Mouse (Mus musculus) stomach, postnatal 0 days (tissue): ENCODE measurements around the gene Creld1. TPM values are rescaled to one million over a fixed set of nuclear protein-coding genes. Genes with fewer than 3 reads are reported as not detected.

Experiments
- ATAC-seq: fragments of 200-750 bp; cut with Nextera tagmentation; 2 replicates; pipeline ENCODE4 v1.8.0; 2017; ENCODE audit not compliant: low FRiP score, low TSS enrichment
- DNase-seq: peaks from one replicate; pipeline ENCODE4 v3.0.0-alpha.2; 2016; ENCODE audit warnings: low spot score
- H3K27ac ChIP-seq: fragments of 300-500 bp; sonication (generic); replicated peaks from 2 replicates; pipeline ENCODE4 v1.5.1; 2014; ENCODE audit warnings: mild to moderate bottlenecking, control low read depth
- H3K27me3 ChIP-seq: fragments of 300-500 bp; sonication (generic); 2 replicates; pipeline ENCODE4 v1.6.1; 2014; ENCODE audit warnings: low read length; ENCODE audit not compliant: control insufficient read depth, insufficient read depth
- H3K36me3 ChIP-seq: fragments of 300-500 bp; sonication (generic); 2 replicates; pipeline ENCODE4 v1.6.1; 2014; ENCODE audit warnings: low read length, mixed read lengths; ENCODE audit not compliant: control insufficient read depth, insufficient read depth
- H3K4me1 ChIP-seq: fragments of 300-500 bp; sonication (generic); replicated peaks from 2 replicates; pipeline ENCODE4 v1.6.1; 2014; ENCODE audit warnings: antibody characterized with exemption; ENCODE audit not compliant: control insufficient read depth, insufficient read depth
- H3K4me2 ChIP-seq: fragments of 300-500 bp; sonication (generic); replicated peaks from 2 replicates; pipeline ENCODE4 v1.6.1; 2014; ENCODE audit warnings: low read depth, mild to moderate bottlenecking, control low read depth, moderate library complexity
- H3K4me3 ChIP-seq: fragments of 300-500 bp; sonication (generic); 2 replicates; pipeline ENCODE4 v1.5.1; 2014; ENCODE audit warnings: low read depth, low read length, control low read depth
- H3K9ac ChIP-seq: fragments of 300-500 bp; sonication (generic); 2 replicates; pipeline ENCODE4 v1.6.1; 2014; ENCODE audit warnings: mild to moderate bottlenecking, low read length, control low read depth, mixed read lengths
- H3K9me3 ChIP-seq: fragments of 300-500 bp; sonication (generic); 2 replicates; pipeline ENCODE4 v1.6.1; 2016; ENCODE audit warnings: low read length; ENCODE audit not compliant: control insufficient read depth
- CTCF ChIP-seq: IDR thresholded peaks from 2 replicates; pipeline ENCODE4 v1.5.1; 2016; ENCODE audit warnings: antibody characterized with exemption, low read depth, mild to moderate bottlenecking, moderate library complexity
- EP300 ChIP-seq: optimal IDR thresholded peaks from 2 replicates; pipeline ENCODE3; 2016; ENCODE audit warnings: antibody characterized with exemption
- WGBS: fragments of 180-500 bp; shearing (Covaris S2); extraction: QIAGEN DNeasy Blood & Tissue Kit; methylation state at CpG from one replicate; pipeline ENCODE4 v1.1.7; 2014; 5-methylcytosine and 5-hydroxymethylcytosine counted together
- polyA plus RNA-seq: library from polyadenylated mRNA; unstranded; fragments of >200 nt; fragmentation: Nextera tagmentation; extraction: Ambion mirVana; gene quantifications from 2 replicates; pipeline ENCODE4 v1.2.1, GENCODE M21; 2015

The Creld1 gene
- polyA plus RNA-seq, 1 experiment from 2014 or later, result 11.1 TPM

DNA sequence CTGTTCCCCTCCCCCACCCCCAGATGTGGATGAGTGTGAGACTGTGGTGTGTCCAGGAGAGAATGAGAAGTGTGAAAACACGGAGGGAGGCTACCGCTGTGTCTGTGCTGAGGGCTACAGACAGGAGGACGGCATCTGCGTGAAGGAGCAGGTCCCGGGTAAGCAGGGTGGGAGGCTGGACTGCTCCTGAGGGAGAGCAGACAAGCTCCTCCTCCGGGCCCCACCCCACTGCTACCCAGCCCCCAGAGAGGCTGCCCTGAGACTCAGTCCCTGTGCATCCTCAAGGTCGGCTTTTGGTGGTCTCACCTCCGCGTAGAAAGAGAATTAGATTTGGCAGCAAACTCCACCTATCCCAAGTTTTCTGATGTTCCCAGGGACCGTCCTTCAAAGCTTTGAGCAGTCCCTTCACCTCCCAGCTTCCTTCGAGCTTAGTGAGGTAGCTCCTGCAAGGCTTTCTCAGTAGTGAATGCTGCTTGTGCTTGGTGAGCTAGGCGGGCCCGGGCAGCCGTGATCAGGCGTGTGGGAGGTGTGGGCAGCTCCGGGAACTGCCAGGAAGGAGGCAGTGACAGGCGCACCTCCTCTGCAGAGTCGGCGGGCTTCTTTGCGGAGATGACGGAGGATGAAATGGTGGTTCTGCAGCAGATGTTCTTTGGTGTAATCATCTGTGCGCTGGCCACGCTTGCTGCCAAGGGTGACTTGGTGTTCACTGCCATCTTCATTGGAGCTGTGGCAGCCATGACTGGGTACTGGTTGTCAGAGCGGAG, 9.2 kb downstream of the Creld1 start:
- Histone ChIP-seq H3K27me3 (no peaks in the 10 kb centered on the region), H3K36me3 (peaks cover 7% of the 10 kb centered on the region; the same call in 1 of the 2 replicates), H3K9ac (no peak overlapping the region), H3K9me3 (no peaks in the 10 kb centered on the region), H3K4me1 (no peaks in the 10 kb centered on the region), H3K4me2 (no peak overlapping the region), H3K4me3 (no peak overlapping the region), H3K27ac (no peak overlapping the region)
- WGBS, result 71% methylated on average over 24 of the region's 24 CpGs
- no peak for TF ChIP-seq EP300
- TF ChIP-seq CTCF, result no peak
- ATAC-seq, result no peak
- DNase-seq, result no peak

DNA sequence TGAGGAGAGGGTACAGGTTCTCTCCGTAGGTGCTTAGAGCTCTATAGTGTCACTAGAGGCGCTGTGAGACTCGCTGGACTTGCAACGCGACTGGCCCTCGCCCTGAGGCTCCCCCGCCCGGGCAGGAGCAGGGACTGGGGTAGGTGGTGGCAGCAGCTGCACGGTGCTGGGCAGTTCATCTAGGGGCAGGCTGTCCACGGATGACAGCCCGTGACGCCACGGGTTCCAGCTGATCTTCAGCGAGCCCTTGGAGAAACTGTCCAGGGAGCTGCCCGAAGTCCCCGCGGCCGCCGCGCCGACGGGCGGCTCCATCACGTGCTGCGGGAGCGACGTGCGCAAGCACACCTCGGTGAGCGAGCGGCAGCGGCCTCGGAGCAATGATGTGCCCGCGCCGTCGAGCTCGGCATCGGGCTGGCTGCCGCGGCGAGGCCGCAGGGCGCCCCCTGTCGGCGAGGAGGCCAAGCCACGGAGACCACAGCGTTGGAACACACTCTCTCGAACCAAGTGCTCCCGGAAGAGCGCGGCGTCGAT, 11.2 kb downstream of the Creld1 start:
- H3K9ac ChIP-seq, result peak overlapping the region; percentile 70
- peak; percentile 86 for DNase-seq
- H3K4me1 ChIP-seq, result no peaks in the 10 kb centered on the region
- H3K36me3 ChIP-seq, result peaks cover 7% of the 10 kb centered on the region; the same call in 1 of the 2 replicates
- under 1% methylated on average over 53 of the region's 54 CpGs for whole genome bisulfite sequencing
- TF ChIP-seq EP300 (no peak), CTCF (peak; percentile 79)
- ATAC-seq, result peak; percentile 88
- no peaks in the 10 kb centered on the region for H3K9me3 ChIP-seq
- peak overlapping the region; percentile 62 for H3K4me2 ChIP-seq
- peak overlapping the region; percentile 44 for H3K4me3 ChIP-seq
- H3K27ac ChIP-seq, result peak overlapping the region; percentile 81
- no peaks in the 10 kb centered on the region for H3K27me3 ChIP-seq

DNA sequence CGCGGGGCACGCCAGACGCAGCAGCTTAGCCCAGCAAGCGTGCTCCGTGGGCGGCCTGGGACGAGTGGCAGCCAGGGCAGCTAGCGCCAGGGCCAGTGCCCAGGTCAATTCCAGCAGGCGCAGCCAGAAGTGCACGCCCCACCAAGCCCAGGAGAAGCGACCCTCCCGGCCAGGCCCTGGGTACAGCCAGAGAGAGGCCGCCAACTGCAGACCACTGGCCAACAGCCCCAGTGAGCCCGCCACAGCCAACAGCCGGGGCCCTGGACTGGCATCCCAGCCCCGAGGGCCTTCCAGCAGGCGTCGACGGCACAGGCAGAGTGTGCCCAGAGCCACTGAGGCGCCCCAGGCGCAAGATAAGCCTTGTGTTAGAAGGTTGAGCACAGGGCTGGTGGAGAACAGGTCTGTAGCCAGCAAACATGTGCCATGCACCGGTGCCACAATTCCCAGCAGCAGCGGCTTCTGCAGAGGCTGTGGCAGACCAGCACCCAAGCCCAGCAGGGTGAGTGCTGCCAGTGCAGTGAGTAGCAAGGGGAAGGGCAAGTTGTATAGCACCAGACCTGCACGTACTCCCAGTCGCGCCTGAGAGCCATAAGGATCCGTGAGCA, 12.1 kb downstream of the Creld1 start:
- peak overlapping the region; percentile 62 for H3K4me2 ChIP-seq
- H3K9me3 ChIP-seq, result no peaks in the 10 kb centered on the region
- H3K27ac ChIP-seq, result no peak overlapping the region
- peak overlapping the region; percentile 44 for H3K4me3 ChIP-seq
- peaks cover 4% of the 10 kb centered on the region; the same call in 1 of the 2 replicates for H3K36me3 ChIP-seq
- no peaks in the 10 kb centered on the region for H3K4me1 ChIP-seq
- 44% methylated on average over 21 of the region's 28 CpGs for WGBS
- H3K9ac ChIP-seq, result peak overlapping the region; percentile 70
- DNase-seq (no peak), ATAC-seq (no peak; the same call in 1 of the 2 replicates)
- TF ChIP-seq EP300 (no peak), CTCF (no peak)
- H3K27me3 ChIP-seq, result no peaks in the 10 kb centered on the region

DNA sequence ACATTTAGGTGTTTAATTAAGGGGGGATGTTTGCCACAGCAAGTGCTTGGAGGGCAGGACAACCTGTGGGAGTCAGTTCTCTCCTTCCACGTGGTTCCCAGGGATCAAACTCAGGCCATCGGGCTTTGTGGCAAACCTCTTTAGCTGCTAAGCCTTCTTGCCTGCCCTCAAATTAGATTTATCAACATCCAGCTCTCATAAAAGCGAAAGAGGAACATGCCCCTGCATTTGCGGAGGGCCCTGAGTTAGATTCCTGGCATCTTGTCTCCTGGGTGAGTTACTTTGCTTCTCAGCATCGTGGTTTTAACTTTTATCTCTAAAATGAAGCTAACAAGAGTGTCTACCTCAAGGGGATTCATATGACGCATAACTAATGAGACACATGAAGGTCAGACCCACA, 16.2 kb downstream of the Creld1 start:
- TF ChIP-seq CTCF, result no peak
- no peaks in the 10 kb centered on the region for H3K9me3 ChIP-seq
- no peak overlapping the region for H3K4me2 ChIP-seq
- H3K36me3 ChIP-seq, result no peaks in the 10 kb centered on the region
- 70% methylated on average over 6 of the region's 6 CpGs for WGBS
- DNase-seq, result no peak
- no peak overlapping the region for H3K9ac ChIP-seq
- H3K4me3 ChIP-seq, result no peak overlapping the region
- no peak overlapping the region for H3K27ac ChIP-seq
- no peak for ATAC-seq
- H3K27me3 ChIP-seq, result 0 out of 2 replicates have a peak, but pooled peaks cover 3% of the 10 kb centered on the region
- H3K4me1 ChIP-seq, result no peaks in the 10 kb centered on the region

DNA sequence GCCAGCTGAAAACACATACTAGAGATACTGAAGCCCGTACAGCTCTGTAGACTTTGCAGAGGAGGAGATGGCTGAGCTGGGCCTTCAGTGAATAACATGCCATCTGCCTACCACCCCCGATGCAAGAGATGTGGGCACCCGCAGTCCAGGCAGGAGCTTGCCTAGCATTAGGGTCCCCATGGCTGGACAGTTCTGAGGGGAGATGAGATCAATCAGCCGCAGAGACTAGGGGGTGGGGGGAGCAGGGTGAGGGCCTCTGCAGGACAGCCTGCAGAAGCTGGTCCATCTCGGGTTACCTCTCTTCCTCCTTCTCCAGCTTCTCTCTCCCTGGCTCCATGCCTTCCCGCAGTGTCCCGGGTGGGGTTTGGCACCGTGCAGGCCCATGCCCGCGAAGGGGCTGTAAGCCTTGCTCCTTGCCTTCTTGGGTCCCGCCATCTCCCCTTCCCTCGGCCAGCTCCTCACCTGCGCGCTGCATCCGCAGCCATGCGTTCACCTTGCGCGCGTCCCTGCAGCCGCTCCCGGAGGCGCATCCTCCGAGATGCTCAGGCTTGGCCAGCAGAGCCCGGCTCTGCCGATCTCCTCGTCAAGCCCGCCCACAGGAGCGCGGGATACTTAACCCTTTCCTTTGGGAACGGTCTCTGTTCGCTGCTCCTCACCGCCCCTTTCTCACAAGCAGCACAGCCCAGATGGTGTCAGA, 18.4 kb downstream of the Creld1 start, which contains the start of gene Prrt3:
Prrt3 (minus strand) TSS at position 544 of the 697 bp plus-strand sequence.
- Histone ChIP-seq H3K4me3 (peak within 1 kb of the TSS; percentile 28), H3K9ac (peak within 1 kb of the TSS; percentile 13; the same call in 1 of the 2 replicates), H3K9me3 (no peaks in the 10 kb centered on the region), H3K27ac (no peak within 1 kb of the TSS), H3K27me3 (0 out of 2 replicates have a peak, but pooled peaks cover 3% of the 10 kb centered on the region), H3K4me2 (peak within 1 kb of the TSS; percentile 44), H3K36me3 (no peaks in the 10 kb centered on the region), H3K4me1 (no peaks in the 10 kb centered on the region)
- whole genome bisulfite sequencing, result 4% methylated on average over 25 of the region's 32 CpGs
- ATAC-seq, result 0 out of 2 replicates have a peak, but pooled peaks have one; percentile 21
- no peak for DNase-seq
- TF ChIP-seq EP300 (no peak), CTCF (no peak)
